Mouse (Mus musculus) forebrain, postnatal 0 days (tissue): ENCODE measurements around the gene Pkd1. TPM values are rescaled to one million over a fixed set of nuclear protein-coding genes. Genes with fewer than 3 reads are reported as not detected.
A peak's percentile ranks its signal among the peaks of the same experiment; 100 is the strongest.

Experiments used
- ATAC-seq: fragments of 200-750 bp; cut with Nextera tagmentation; 2 replicates; pipeline ENCODE4 v1.8.0; 2017; ENCODE audit warnings: mild to moderate bottlenecking, moderate library complexity
- DNase-seq: peaks from one replicate; pipeline ENCODE4 v3.0.0-alpha.2; 2015
- H3K27ac ChIP-seq: fragments of 300-500 bp; sonication (generic); 2 replicates; pipeline ENCODE4 v1.5.1; 2014; ENCODE audit warnings: low read depth, mild to moderate bottlenecking, antibody characterized with exemption, low read length, moderate library complexity, mixed read lengths
- H3K27me3 ChIP-seq: fragments of 300-500 bp; sonication (generic); 2 replicates; pipeline ENCODE4 v1.6.1; 2014; ENCODE audit warnings: mild to moderate bottlenecking, low read length, mixed read lengths; ENCODE audit not compliant: insufficient read depth
- H3K36me3 ChIP-seq: fragments of 300-500 bp; sonication (generic); 2 replicates; pipeline ENCODE4 v1.6.1; 2014; ENCODE audit warnings: mild to moderate bottlenecking, moderate library complexity; ENCODE audit not compliant: insufficient read depth
- H3K4me1 ChIP-seq: fragments of 300-500 bp; sonication (generic); 2 replicates; pipeline ENCODE4 v1.6.1; 2014; ENCODE audit warnings: antibody characterized with exemption; ENCODE audit not compliant: insufficient read depth
- H3K4me2 ChIP-seq: fragments of 300-500 bp; sonication (generic); 2 replicates; pipeline ENCODE4 v1.6.1; 2014; ENCODE audit warnings: low read depth, mild to moderate bottlenecking, moderate library complexity
- H3K4me3 ChIP-seq: fragments of 300-500 bp; sonication (generic); 2 replicates; pipeline ENCODE4 v1.5.1; 2014; ENCODE audit warnings: low read depth, low read length, mixed read lengths
- H3K9ac ChIP-seq: fragments of 300-500 bp; sonication (generic); 2 replicates; pipeline ENCODE4 v1.6.1; 2014; ENCODE audit warnings: mild to moderate bottlenecking
- H3K9me3 ChIP-seq: fragments of 300-500 bp; sonication (generic); 2 replicates; pipeline ENCODE4 v1.6.1; 2016; ENCODE audit warnings: low read length
- CTCF ChIP-seq: sonication (generic); IDR thresholded peaks from 2 replicates; pipeline ENCODE4 v1.5.1; 2016; ENCODE audit warnings: antibody characterized with exemption, control low read depth, low read depth
- WGBS: fragments of 180-500 bp; shearing (Covaris S2); extraction: QIAGEN DNeasy Blood & Tissue Kit; methylation state at CpG from one replicate; pipeline ENCODE4 v1.1.7; 2014; 5-methylcytosine and 5-hydroxymethylcytosine counted together
- polyA plus RNA-seq: library from polyadenylated mRNA; unstranded; fragments of >200 nt; fragmentation: Nextera tagmentation; extraction: Ambion mirVana; gene quantifications from 2 replicates; pipeline ENCODE4 v1.2.1, GENCODE M21; 2015
- total RNA-seq: library from RNA; depleted of rRNA; stranded (reverse); fragments of >200 nt; gene quantifications from 2 replicates; pipeline ENCODE4 v1.2.3, GENCODE M21; 2014

The Pkd1 gene
- total and polyA plus RNA-seq, 2 experiments from 2014 or later, result 8.9 to 58.8 TPM

DNA sequence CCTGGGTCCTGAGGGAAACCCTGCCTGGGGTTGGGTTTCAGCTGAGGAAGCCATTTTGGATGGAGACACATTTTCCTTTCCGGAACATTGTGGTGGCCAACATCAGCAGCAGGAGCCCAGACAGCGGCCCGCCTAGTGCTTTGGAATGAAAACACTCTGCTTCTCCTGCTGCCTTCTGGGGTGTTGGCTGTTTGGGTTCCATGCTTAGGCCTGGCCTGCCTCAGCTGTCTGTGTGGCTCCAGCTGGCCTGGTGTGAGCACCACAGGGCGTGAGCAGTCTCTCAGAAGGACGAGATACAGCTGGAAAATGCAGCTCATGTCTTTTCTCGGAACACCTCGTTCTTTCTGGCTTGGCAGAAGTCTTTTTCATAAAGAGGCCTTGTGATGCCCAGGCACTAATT, 7.5 kb downstream of the Pkd1 start:
- DNase-seq, result no peak
- no peak overlapping the region for H3K4me2 ChIP-seq

GRCm38 (mm10) chr17:24558600-24559099, 9.0 kb downstream of the Pkd1 start:
- no peak for TF ChIP-seq CTCF
- WGBS, result 11% methylated on average over 4 of the region's 4 CpGs

More for the DNA sequence above, 7.5 kb downstream of the Pkd1 start:
- WGBS, result 85% methylated on average over 7 of the region's 7 CpGs
- H3K4me1 ChIP-seq, result peaks cover 10% of the 10 kb centered on the region
- TF ChIP-seq CTCF, result no peak
- H3K27ac ChIP-seq, result no peak overlapping the region
- H3K27me3 ChIP-seq, result no peaks in the 10 kb centered on the region
- H3K4me3 ChIP-seq, result no peak overlapping the region
- no peak overlapping the region for H3K9ac ChIP-seq
- no peaks in the 10 kb centered on the region for H3K9me3 ChIP-seq
- no peak for ATAC-seq
- no peaks in the 10 kb centered on the region for H3K36me3 ChIP-seq

GRCm38 (mm10) chr17:24559146-24559545, 9.5 kb downstream of the Pkd1 start:
- H3K36me3 ChIP-seq, result 0 out of 2 replicates have a peak, but pooled peaks cover 3% of the 10 kb centered on the region
- TF ChIP-seq CTCF, result no peak
- no peak for DNase-seq
- no peak overlapping the region for H3K9ac ChIP-seq
- H3K27me3 ChIP-seq, result no peaks in the 10 kb centered on the region
- ATAC-seq, result peak; percentile 56
- no peaks in the 10 kb centered on the region for H3K9me3 ChIP-seq
- peaks cover 5% of the 10 kb centered on the region; the same call in 1 of the 2 replicates for H3K4me1 ChIP-seq
- WGBS, result 38% methylated on average over 3 of the region's 3 CpGs
- H3K4me3 ChIP-seq, result no peak overlapping the region
- H3K27ac ChIP-seq, result peak overlapping the region; percentile 72
- no peak overlapping the region for H3K4me2 ChIP-seq

More at GRCm38 (mm10) chr17:24558600-24559099, 9.0 kb downstream of the Pkd1 start:
- Histone ChIP-seq H3K9ac (no peak overlapping the region), H3K27ac (peak overlapping the region; percentile 72), H3K9me3 (no peaks in the 10 kb centered on the region), H3K27me3 (no peaks in the 10 kb centered on the region), H3K4me1 (peaks cover 5% of the 10 kb centered on the region; the same call in 1 of the 2 replicates), H3K36me3 (no peaks in the 10 kb centered on the region), H3K4me2 (no peak overlapping the region), H3K4me3 (no peak overlapping the region)
- DNase-seq, result peak; percentile 41
- ATAC-seq, result peak; percentile 87

GRCm38 (mm10) chr17:24560301-24561028, 10.8 kb downstream of the Pkd1 start:
- Histone ChIP-seq H3K9ac (no peak overlapping the region), H3K27me3 (no peaks in the 10 kb centered on the region), H3K27ac (no peak overlapping the region; the same call in 1 of the 2 replicates), H3K36me3 (peaks cover 17% of the 10 kb centered on the region), H3K4me3 (no peak overlapping the region), H3K4me1 (peaks cover 5% of the 10 kb centered on the region; the same call in 1 of the 2 replicates), H3K4me2 (no peak overlapping the region), H3K9me3 (no peaks in the 10 kb centered on the region)
- no peak for ATAC-seq
- DNase-seq, result no peak
- TF ChIP-seq CTCF, result no peak
- WGBS, result 94% methylated on average over 5 of the region's 5 CpGs

- 95% methylated on average over 2 of the region's 2 CpGs for WGBS
Measured at GRCm38 (mm10) chr17:24561592-24561991, 12.0 kb downstream of the Pkd1 start.

GRCm38 (mm10) chr17:24563638-24564037, 14.0 kb downstream of the Pkd1 start:
- Histone ChIP-seq H3K4me2 (no peak overlapping the region), H3K4me3 (no peak overlapping the region), H3K4me1 (no peaks in the 10 kb centered on the region; the same call in 1 of the 2 replicates), H3K9me3 (no peaks in the 10 kb centered on the region), H3K36me3 (peaks cover 43% of the 10 kb centered on the region), H3K27me3 (no peaks in the 10 kb centered on the region), H3K27ac (no peak overlapping the region), H3K9ac (no peak overlapping the region)
- TF ChIP-seq CTCF, result no peak
- DNase-seq (no peak), ATAC-seq (no peak)
- WGBS, result 90% methylated on average over 5 of the region's 5 CpGs

More at GRCm38 (mm10) chr17:24561592-24561991, 12.0 kb downstream of the Pkd1 start:
- Histone ChIP-seq H3K27me3 (no peaks in the 10 kb centered on the region), H3K27ac (no peak overlapping the region), H3K36me3 (peaks cover 28% of the 10 kb centered on the region), H3K4me3 (no peak overlapping the region), H3K4me2 (no peak overlapping the region), H3K9me3 (no peaks in the 10 kb centered on the region), H3K9ac (no peak overlapping the region), H3K4me1 (peaks cover 5% of the 10 kb centered on the region; the same call in 1 of the 2 replicates)
- TF ChIP-seq CTCF, result no peak
- DNase-seq (no peak), ATAC-seq (no peak)

DNA sequence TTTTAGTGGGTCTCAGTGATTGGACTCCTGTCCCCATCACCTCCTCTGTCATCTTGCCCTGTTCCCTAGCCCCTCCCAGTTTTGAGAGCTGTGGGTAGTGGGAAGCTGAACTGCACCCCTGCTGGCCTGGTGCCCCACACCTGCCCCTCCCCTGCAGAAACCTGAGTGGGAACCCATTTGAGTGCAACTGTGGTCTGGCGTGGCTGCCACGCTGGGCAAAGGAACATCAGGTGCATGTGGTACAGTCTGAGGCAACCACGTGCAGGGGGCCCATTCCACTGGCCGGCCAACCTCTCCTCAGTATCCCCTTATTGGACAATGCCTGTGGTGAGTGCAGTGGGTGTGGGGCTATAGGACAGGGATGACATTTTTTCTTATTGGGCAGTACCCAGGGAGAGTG, 14.8 kb downstream of the Pkd1 start:
- Histone ChIP-seq H3K9ac (no peak overlapping the region), H3K4me2 (no peak overlapping the region), H3K27ac (no peak overlapping the region), H3K36me3 (peaks cover 51% of the 10 kb centered on the region), H3K27me3 (no peaks in the 10 kb centered on the region), H3K4me1 (no peaks in the 10 kb centered on the region), H3K9me3 (no peaks in the 10 kb centered on the region), H3K4me3 (no peak overlapping the region)
- no peak for TF ChIP-seq CTCF
- ATAC-seq (no peak), DNase-seq (no peak)
- WGBS, result 90% methylated on average over 4 of the region's 4 CpGs
